Mouse (Mus musculus): ENCODE data around the gene Pik3cb. TPM values are rescaled to one million over a fixed set of nuclear protein-coding genes. Genes with fewer than 3 reads are reported as not detected.

Gene Pik3cb
- 10 to 100 TPM; 22.9 to 23.6 TPM for total RNA-seq (2021)
- long read RNA-seq, experiment 1, full-length matches to known transcripts, result 14 of 27 reads
- long read RNA-seq, experiment 1, partial matches to known transcripts, result 2 of 27 reads
- long read RNA-seq, experiment 1, other reads (novel, unspliced or antisense), result 11 of 27 reads
- long read RNA-seq, experiment 2, full-length matches to known transcripts, result 15 of 35 reads
- long read RNA-seq, experiment 2, partial matches to known transcripts, result 4 of 35 reads
- long read RNA-seq, experiment 2, other reads (novel, unspliced or antisense), result 16 of 35 reads

DNA sequence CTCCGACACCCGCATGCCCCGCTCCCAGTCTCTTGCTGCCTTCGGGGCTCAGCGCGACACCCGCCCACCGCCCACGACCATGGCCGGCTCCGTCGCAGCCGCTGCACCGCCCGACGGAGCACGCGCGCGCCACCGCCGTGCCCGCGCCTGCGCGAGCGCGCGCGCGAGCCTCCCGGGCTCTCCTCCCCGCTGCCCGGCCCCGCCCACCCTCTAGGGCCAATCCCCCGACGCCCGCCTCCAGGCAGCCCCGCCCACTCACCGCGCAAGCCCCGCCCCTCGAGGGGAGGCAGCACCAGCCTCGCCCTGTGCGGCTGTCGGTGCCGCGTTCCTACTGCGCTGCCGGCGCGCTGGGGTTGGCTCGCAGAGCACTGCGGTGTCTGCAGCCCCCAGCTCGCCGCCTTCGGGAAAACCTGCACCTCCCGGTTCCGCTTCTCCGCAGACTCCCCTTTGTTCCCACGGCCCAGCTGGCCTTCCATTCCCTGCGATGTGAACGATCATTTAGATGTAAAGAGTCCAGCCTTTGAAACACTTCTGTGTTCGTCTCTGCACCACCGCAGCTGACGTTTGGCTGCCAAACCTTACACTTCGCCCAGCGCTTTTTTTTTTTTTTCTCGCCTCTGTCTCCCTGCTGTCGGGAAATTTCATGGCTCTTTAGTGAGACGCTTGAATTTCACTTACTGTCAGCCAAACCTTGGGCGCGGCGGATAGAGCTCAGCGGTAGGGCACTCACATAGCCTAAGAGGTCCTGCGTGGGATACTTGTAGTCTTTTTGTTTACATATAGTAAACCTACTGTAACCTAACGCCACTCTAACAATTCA, at the start of gene Pik3cb:
Pik3cb (minus strand) TSS at position 559 of the 820 bp plus-strand sequence.
- peak; percentile 95 to 98 for DNase-seq (ENCODE audit: low spot score in 2 of 2)

- no peak for DNase-seq (ENCODE audit: low spot score in 2 of 2)
Observed at GRCm38 (mm10) chr9:99183043-99183670, 42.7 kb upstream of the Pik3cb start.

DNA sequence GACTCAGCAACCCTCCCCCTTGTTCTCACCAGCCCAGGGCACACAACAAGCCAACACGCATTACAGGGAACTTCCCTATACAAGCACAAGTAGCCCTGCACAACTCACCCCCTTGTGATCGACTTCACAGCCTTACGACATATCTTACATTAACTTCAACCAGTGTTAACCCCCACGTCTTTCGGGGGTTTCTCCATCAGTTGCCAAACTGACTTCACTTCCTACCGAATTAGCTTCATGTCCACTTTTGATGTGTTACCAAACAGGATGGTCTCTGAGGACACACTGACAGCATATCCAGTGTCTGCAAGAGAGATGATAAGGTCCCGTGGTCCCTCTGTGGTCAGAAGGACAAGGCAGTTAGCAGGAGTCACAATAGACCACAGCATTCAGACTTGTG, 41.7 kb upstream of the Pik3cb start:
- no peak for DNase-seq (ENCODE audit: low spot score in 2 of 2)

- DNase-seq (ENCODE audit: low spot score in 2 of 2), result no peak
Observed at GRCm38 (mm10) chr9:99180272-99180671, 39.9 kb upstream of the Pik3cb start.

DNA sequence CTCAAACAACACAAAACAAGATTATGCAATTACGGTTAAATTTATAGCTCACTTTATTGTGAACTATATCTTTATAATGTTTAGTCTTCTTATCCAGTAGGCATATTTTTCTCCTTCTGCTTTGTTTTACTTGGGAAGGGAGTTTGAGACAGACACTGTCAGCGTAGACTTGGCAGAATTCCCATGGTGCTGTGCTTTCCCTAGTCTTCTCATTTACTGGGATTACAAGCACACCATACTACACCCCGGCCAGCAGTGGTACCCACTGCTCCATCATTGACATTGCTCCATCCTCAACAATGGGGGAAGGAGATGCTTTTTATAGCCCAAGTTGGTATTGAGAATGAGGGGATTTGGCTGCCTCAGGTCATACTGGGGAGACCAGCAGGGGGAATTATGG, 38.3 kb upstream of the Pik3cb start:
- DNase-seq (ENCODE audit: low spot score in 2 of 2), result no peak

GRCm38 (mm10) chr9:99175774-99176173, 35.4 kb upstream of the Pik3cb start:
- DNase-seq (ENCODE audit: low spot score in 2 of 2), result no peak

GRCm38 (mm10) chr9:99172811-99173210, 32.4 kb upstream of the Pik3cb start:
- DNase-seq (ENCODE audit: low spot score in 2 of 2), result no peak

- no peak for DNase-seq (ENCODE audit: low spot score in 2 of 2)
Observed at GRCm38 (mm10) chr9:99171186-99171585, 30.8 kb upstream of the Pik3cb start.

GRCm38 (mm10) chr9:99169029-99169428, 28.6 kb upstream of the Pik3cb start:
- no peak for DNase-seq (ENCODE audit: low spot score in 2 of 2)

GRCm38 (mm10) chr9:99166946-99167345, 26.5 kb upstream of the Pik3cb start:
- DNase-seq (ENCODE audit: low spot score in 2 of 2), result no peak

DNA sequence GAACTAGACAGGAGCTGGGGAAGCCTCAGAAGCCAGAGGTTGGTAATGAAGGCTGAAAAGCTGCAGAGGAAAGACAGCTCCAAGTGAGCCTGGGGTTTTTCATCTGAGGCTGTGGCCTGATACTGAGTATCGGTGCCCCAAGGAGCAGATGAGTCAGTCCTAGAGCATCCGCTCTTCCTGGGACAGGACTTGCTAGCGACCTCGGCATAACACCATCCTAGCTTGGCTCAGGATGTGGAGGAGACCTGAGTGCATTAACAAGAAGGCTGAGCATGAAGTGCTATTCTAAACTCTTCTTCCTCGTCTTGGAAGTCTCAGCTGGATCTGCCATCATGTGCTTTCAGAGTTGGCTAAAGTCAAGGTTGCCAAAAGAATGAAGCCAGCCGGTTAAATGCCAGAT, 25.5 kb upstream of the Pik3cb start:
- DNase-seq (ENCODE audit: low spot score in 2 of 2), result no peak

- no peak for DNase-seq (ENCODE audit: low spot score in 2 of 2)
Observed at GRCm38 (mm10) chr9:99164664-99165226, 24.3 kb upstream of the Pik3cb start.

DNA sequence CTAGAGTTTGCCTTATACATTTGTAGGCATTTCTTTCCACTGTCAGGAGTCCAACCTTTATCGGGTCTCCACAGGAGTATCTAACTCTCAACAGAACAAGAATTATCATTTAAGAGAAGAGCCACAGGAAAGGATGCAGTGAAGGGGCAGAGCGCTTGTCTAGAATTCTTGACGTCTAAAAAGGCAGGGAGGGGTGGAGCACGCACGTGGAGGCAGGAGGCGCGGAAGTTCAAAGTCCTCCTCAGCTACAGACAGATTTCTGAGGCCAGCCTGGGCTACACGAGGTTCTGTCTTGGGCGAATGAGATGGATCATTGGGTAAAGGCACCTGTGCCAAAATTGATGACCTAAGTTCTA, 23.7 kb upstream of the Pik3cb start:
- DNase-seq (ENCODE audit: low spot score in 2 of 2), result no peak

- peak; percentile 26 to 63 for DNase-seq (ENCODE audit: low spot score in 2 of 2)
Observed at GRCm38 (mm10) chr9:99163420-99164147, 23.2 kb upstream of the Pik3cb start.

DNA sequence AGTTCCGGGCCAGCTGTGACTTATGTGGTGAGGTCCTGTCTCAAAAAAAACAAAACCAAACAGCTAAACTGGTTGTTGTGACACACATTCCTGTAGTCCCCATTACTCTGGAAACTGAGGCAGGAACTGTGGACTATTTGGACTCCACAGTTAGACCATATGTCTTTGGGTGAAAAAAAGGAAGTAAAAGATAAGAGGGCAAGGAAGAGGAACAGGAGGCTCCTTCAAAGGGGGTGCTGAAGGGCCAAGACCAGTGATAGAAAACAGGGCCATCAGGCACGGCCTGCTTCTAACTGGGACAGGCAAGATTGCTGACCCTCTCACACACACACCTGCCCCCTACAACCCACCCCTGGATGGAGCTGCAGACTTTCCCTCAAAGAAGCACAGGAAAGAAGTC, 22.4 kb upstream of the Pik3cb start:
- no peak for DNase-seq (ENCODE audit: low spot score in 2 of 2)

- no peak for DNase-seq (ENCODE audit: low spot score in 2 of 2)
Observed at GRCm38 (mm10) chr9:99160780-99161179, 20.4 kb upstream of the Pik3cb start.

DNA sequence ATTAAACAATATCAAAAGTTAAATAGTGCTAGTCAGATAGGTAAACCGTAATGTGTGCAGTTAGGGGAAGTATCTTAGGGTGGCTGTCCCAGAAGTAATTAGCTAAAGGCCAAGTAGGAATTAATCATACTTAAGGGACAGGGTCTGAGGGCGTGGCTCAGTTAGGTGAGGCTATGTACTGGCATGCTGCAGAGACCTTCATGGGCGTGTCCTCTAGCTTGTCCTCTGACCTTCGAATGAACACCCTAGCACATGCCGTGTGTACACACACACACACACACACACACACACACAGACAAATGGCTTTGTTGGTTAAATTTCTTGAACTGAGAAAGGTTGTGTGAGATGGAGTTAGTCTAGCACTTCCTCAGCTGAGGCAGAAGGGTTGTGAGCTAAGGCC, 19.5 kb upstream of the Pik3cb start:
- no peak for DNase-seq (ENCODE audit: low spot score in 2 of 2)

DNA sequence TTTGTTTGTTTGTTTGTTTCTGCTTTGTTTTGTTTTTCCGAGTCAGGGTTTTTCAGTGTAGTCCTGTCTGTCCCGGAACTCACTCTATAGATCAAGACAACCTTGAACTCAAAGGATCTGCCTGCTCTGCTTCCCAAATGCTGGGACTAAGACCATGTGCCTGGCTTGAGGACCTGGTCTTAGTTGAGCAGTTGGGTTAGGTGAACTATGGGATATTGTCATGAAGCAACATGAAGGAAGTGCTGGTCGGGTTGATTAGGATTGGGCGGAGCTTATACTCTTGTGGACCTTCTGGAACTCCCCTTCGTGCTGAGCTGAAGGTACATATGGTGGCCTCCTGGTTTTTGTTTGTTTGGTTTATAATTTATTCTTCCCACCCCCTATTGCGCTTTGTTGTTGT, 18.3 kb upstream of the Pik3cb start:
- DNase-seq (ENCODE audit: low spot score in 2 of 2), result no peak

GRCm38 (mm10) chr9:99158203-99158632, 17.8 kb upstream of the Pik3cb start:
- no peak for DNase-seq (ENCODE audit: low spot score in 2 of 2)

DNA sequence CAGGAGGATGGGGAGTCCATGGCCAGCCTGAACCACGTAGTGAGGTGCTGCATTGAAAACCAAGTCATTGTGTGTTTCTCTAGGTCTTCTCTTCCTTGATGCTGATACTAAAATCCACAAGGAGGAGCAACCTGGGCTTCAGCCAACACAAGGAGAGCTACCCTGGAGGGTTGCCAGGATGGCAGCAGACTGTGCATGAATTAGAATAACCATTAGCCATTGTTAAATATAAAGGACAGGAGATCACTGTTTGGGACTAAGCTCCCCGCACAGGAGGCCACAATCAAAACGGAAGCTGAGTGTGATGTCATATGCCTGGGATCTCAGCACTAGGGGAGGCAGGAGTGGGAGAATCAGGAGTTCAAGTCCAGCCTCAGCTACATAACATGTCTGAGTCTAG, 13.2 kb upstream of the Pik3cb start:
- DNase-seq (ENCODE audit: low spot score in 2 of 2), result no peak

Measured in layer of hippocampus, postnatal 14 days (tissue).